Mouse (Mus musculus) liver, embryonic 12.5 days (tissue): ENCODE results near the gene Gm28048. TPM values are rescaled to one million over a fixed set of nuclear protein-coding genes. Genes with fewer than 3 reads are reported as not detected.

Source experiments
- ATAC-seq: fragments of 200-750 bp; cut with Nextera tagmentation; 2 replicates; pipeline ENCODE4 v1.8.0; 2017; ENCODE audit warnings: moderate number of reproducible peaks, mild to moderate bottlenecking, moderate library complexity
- H3K27ac ChIP-seq: fragments of 300-500 bp; sonication (generic); 2 replicates; pipeline ENCODE4 v1.5.1; 2016; ENCODE audit warnings: mild to moderate bottlenecking
- H3K27me3 ChIP-seq: fragments of 300-500 bp; sonication (generic); replicated peaks from 2 replicates; pipeline ENCODE4 v1.6.1; 2016; ENCODE audit warnings: mild to moderate bottlenecking, moderate library complexity
- H3K36me3 ChIP-seq: fragments of 300-500 bp; sonication (generic); 2 replicates; pipeline ENCODE4 v1.6.1; 2016; ENCODE audit warnings: mild to moderate bottlenecking, moderate library complexity
- H3K4me1 ChIP-seq: fragments of 300-500 bp; sonication (generic); 2 replicates; pipeline ENCODE4 v1.6.1; 2016
- H3K4me2 ChIP-seq: fragments of 300-500 bp; sonication (generic); 2 replicates; pipeline ENCODE4 v1.6.1; 2016; ENCODE audit warnings: mild to moderate bottlenecking, moderate library complexity
- H3K4me3 ChIP-seq: fragments of 300-500 bp; sonication (generic); 2 replicates; pipeline ENCODE4 v1.5.1; 2016; ENCODE audit warnings: mild to moderate bottlenecking, moderate library complexity
- H3K9ac ChIP-seq: fragments of 300-500 bp; sonication (generic); 2 replicates; pipeline ENCODE4 v1.6.1; 2016; ENCODE audit warnings: mild to moderate bottlenecking, moderate library complexity
- H3K9me3 ChIP-seq: fragments of 300-500 bp; sonication (generic); replicated peaks from 2 replicates; pipeline ENCODE4 v1.6.1; 2016; ENCODE audit warnings: mild to moderate bottlenecking, moderate library complexity
- WGBS: fragments of 180-500 bp; shearing (Covaris S2); methylation state at CpG from one replicate; pipeline ENCODE4 v1.1.7; 2016; ENCODE audit not compliant: insufficient replicate concordance; 5-methylcytosine and 5-hydroxymethylcytosine counted together
- polyA plus RNA-seq: library from polyadenylated mRNA; unstranded; fragments of >200 nt; fragmentation: Nextera tagmentation; extraction: Ambion mirVana; gene quantifications from 2 replicates; pipeline ENCODE4 v1.2.1, GENCODE M21; 2016

Gm28048 gene
- polyA plus RNA-seq, 1 experiment from 2014 or later, result 10.2 TPM

DNA sequence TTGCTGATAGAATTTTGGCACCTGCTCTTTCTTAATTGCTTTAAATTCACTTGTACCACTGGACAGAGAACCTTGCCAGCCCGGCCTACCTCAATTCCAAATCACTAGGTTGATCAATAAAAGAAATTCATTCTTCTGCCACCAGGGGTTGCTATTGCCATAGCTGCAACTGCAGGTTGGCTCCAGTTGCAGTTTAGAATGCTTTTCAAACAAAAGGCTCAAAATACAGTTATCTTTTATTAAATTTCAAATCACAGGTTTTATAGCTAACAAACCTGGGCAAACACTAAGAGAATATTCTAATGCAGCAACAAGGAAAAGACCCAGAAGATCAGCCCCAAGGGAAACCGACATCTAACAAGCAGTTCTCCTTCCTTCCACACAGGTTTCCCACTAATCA is 5.5 kb upstream of the Gm28048 start:
- Histone ChIP-seq H3K9me3 (no peaks in the 10 kb centered on the region), H3K27me3 (no peaks in the 10 kb centered on the region), H3K27ac (no peak overlapping the region), H3K4me1 (peaks cover 28% of the 10 kb centered on the region), H3K4me3 (no peak overlapping the region), H3K36me3 (peaks cover 5% of the 10 kb centered on the region; the same call in 1 of the 2 replicates), H3K9ac (no peak overlapping the region), H3K4me2 (no peak overlapping the region)
- 51% methylated on average over 2 of the region's 2 CpGs for WGBS
- no peak for ATAC-seq

DNA sequence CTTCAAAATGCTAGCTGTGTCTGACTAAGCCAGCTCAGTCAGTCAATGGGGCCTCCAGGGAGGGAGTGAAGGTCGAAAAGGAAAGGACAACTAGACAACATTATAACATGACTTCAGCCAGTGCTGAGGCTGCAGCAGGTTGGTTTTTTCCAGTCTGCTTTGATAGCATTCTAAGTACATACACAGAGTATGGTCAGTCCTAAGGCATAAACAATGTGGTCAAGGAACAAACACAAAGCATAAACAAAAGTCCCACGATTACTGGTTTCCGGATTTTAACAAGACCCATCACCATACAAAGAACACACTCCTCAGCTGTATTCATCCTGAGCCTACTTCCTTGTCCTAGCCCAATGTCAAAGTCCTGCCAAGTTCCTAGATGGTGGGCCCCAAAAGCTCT is 3.6 kb upstream of the Gm28048 start:
- H3K9me3 ChIP-seq, result no peaks in the 10 kb centered on the region
- H3K4me2 ChIP-seq, result no peak overlapping the region
- H3K4me3 ChIP-seq, result no peak overlapping the region
- no peak overlapping the region for H3K9ac ChIP-seq
- no peaks in the 10 kb centered on the region for H3K36me3 ChIP-seq
- no peak overlapping the region for H3K27ac ChIP-seq
- H3K4me1 ChIP-seq, result peaks cover 26% of the 10 kb centered on the region
- no peaks in the 10 kb centered on the region for H3K27me3 ChIP-seq
- ATAC-seq, result no peak
- WGBS, result 59% methylated on average over 3 of the region's 3 CpGs

- H3K9me3 ChIP-seq, result no peaks in the 10 kb centered on the region
- no peak for ATAC-seq
- no peak overlapping the region for H3K9ac ChIP-seq
- H3K36me3 ChIP-seq, result peaks cover 21% of the 10 kb centered on the region
- H3K4me3 ChIP-seq, result peak overlapping the region; percentile 77; the same call in 1 of the 2 replicates
- H3K27ac ChIP-seq, result peak overlapping the region; percentile 4; the same call in 1 of the 2 replicates
- 68% methylated on average over 6 of the region's 6 CpGs for WGBS
- H3K4me1 ChIP-seq, result peaks cover 34% of the 10 kb centered on the region
- H3K27me3 ChIP-seq, result no peaks in the 10 kb centered on the region
- peak overlapping the region; percentile 84 for H3K4me2 ChIP-seq
Observed at GRCm38 (mm10) chr11:22982846-22983245, 956 bp upstream of the Gm28048 start.

DNA sequence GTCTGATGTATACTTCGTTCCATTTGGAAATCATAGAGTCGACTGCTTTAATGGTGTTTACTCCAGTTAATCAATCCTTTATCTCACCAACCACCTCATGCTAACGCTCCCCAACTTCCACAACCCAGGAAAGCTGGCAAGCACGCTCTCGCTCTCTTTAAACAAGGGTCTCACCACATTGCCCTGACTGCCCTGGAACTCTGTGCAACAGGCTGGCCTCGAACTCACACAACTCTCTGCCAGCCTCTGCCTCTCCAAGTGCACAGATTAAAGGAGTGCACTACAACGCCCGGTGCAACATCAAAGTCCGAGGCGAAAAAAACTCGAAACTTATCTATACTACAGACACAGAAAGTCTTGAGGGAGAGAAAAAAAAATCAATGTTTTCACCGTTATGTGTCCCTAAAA is 343 bp downstream of the Gm28048 start:
- Histone ChIP-seq H3K4me3 (peak overlapping the region; percentile 77), H3K27me3 (no peaks in the 10 kb centered on the region), H3K36me3 (peaks cover 34% of the 10 kb centered on the region), H3K27ac (peak overlapping the region; percentile 98), H3K4me2 (peak overlapping the region; percentile 84), H3K4me1 (peaks cover 44% of the 10 kb centered on the region), H3K9me3 (no peaks in the 10 kb centered on the region), H3K9ac (peak overlapping the region; percentile 80)
- peak; percentile 23 for ATAC-seq
- 2% methylated on average over 12 of the region's 12 CpGs for WGBS

- WGBS, result 19% methylated on average over 4 of the region's 4 CpGs
- no peak for ATAC-seq
Observed at GRCm38 (mm10) chr11:22981041-22981440, 849 bp downstream of the Gm28048 start.

GRCm38 (mm10) chr11:22979221-22979620 is 2.7 kb downstream of the Gm28048 start:
- Histone ChIP-seq H3K27ac (no peak overlapping the region), H3K4me1 (peaks cover 51% of the 10 kb centered on the region), H3K4me3 (no peak overlapping the region), H3K9ac (no peak overlapping the region), H3K36me3 (peaks cover 46% of the 10 kb centered on the region), H3K27me3 (no peaks in the 10 kb centered on the region), H3K9me3 (no peaks in the 10 kb centered on the region), H3K4me2 (no peak overlapping the region)
- 68% methylated on average over 1 of the region's 1 CpGs for WGBS
- no peak for ATAC-seq

More at GRCm38 (mm10) chr11:22981041-22981440, 849 bp downstream of the Gm28048 start:
- peaks cover 39% of the 10 kb centered on the region for H3K36me3 ChIP-seq
- no peaks in the 10 kb centered on the region for H3K9me3 ChIP-seq
- peak overlapping the region; percentile 98 for H3K27ac ChIP-seq
- peaks cover 46% of the 10 kb centered on the region for H3K4me1 ChIP-seq
- H3K4me2 ChIP-seq, result peak overlapping the region; percentile 84
- peak overlapping the region; percentile 80 for H3K9ac ChIP-seq
- no peaks in the 10 kb centered on the region for H3K27me3 ChIP-seq
- H3K4me3 ChIP-seq, result peak overlapping the region; percentile 77

DNA sequence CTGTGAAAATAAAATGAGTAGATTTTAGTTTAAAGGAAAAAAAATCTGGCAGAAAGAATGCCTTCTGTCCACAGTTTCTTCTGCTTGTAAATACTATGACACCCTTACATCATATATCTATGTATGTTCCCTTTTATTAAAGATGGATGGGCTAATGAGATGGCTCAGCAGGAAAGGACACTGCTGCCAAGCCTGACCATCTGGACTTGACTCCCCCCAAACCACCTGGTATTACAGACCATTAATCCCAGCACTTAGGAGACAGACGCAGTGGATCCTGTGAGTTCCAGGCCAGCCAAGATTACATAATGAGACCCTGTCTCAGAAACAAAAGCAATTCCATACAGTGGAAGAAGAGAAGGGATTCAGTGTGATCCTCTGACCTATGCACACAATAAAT is 3.2 kb downstream of the Gm28048 start:
- no peak for ATAC-seq
- Histone ChIP-seq H3K36me3 (peaks cover 51% of the 10 kb centered on the region), H3K9ac (no peak overlapping the region), H3K27ac (no peak overlapping the region), H3K9me3 (no peaks in the 10 kb centered on the region), H3K27me3 (no peaks in the 10 kb centered on the region), H3K4me1 (peaks cover 51% of the 10 kb centered on the region), H3K4me2 (no peak overlapping the region), H3K4me3 (no peak overlapping the region)
- 74% methylated on average over 1 of the region's 1 CpGs for WGBS

GRCm38 (mm10) chr11:22978215-22978614 is 3.7 kb downstream of the Gm28048 start:
- H3K27me3 ChIP-seq, result no peaks in the 10 kb centered on the region
- H3K36me3 ChIP-seq, result peaks cover 55% of the 10 kb centered on the region
- H3K4me3 ChIP-seq, result no peak overlapping the region
- ATAC-seq, result no peak
- peaks cover 49% of the 10 kb centered on the region for H3K4me1 ChIP-seq
- H3K9me3 ChIP-seq, result no peaks in the 10 kb centered on the region
- H3K4me2 ChIP-seq, result no peak overlapping the region; the same call in 1 of the 2 replicates
- H3K9ac ChIP-seq, result no peak overlapping the region
- WGBS, result 80% methylated on average over 3 of the region's 3 CpGs
- H3K27ac ChIP-seq, result no peak overlapping the region

GRCm38 (mm10) chr11:22973599-22973998 is 8.3 kb downstream of the Gm28048 start:
- H3K4me2 ChIP-seq, result peak overlapping the region; percentile 77
- WGBS, result 49% methylated on average over 14 of the region's 14 CpGs

DNA sequence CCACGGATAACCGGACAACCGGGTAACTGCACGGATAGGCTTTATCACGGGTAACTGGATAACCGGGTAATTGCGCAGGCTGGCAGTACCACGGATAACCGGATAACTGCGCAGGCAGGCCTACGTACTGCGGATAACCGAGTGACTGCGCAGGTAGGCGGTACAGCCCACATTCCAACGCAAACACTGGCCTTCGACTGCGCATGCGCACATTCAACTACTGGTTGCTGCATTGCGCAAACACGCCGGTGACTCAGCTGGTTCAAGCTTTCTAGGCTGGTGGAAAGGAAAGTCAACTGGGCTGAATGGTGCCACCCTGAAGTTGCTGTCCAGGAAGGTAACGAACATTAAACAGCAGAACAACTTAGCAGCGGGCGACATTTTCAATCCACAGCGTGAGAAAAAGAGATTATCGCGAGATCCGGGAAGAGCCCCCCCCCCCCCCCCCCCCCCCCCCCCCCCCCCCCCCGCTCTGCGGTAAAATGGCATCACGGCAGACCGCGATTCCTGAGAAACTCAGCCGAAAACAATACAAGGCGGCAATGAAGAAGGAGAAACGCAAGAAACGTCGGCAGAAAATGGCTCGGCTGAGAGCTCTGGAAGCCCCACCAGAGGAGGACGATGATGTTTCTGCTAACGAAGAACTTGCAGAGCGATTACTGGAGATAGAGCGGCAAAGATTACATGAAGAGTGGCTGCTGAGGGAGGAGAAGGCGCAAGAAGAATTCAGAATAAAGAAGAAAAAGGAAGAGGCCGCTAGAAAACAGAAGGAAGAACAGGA is 9.0 kb downstream of the Gm28048 start:
- Histone ChIP-seq H3K9ac (peak overlapping the region; percentile 68), H3K27me3 (no peaks in the 10 kb centered on the region), H3K9me3 (peaks cover 9% of the 10 kb centered on the region), H3K27ac (peak overlapping the region; percentile 97), H3K4me2 (peak overlapping the region; percentile 77), H3K36me3 (peaks cover 51% of the 10 kb centered on the region), H3K4me1 (peaks cover 27% of the 10 kb centered on the region), H3K4me3 (peak overlapping the region; percentile 59)
- 53% methylated on average over 45 of the region's 46 CpGs for WGBS
- peak; percentile 61 for ATAC-seq

More at GRCm38 (mm10) chr11:22973599-22973998, 8.3 kb downstream of the Gm28048 start:
- peak overlapping the region; percentile 59 for H3K4me3 ChIP-seq
- H3K4me1 ChIP-seq, result peaks cover 31% of the 10 kb centered on the region
- no peak for ATAC-seq
- peak overlapping the region; percentile 79 for H3K27ac ChIP-seq
- H3K9me3 ChIP-seq, result peaks cover 9% of the 10 kb centered on the region
- H3K27me3 ChIP-seq, result no peaks in the 10 kb centered on the region
- H3K9ac ChIP-seq, result peak overlapping the region; percentile 68
- H3K36me3 ChIP-seq, result peaks cover 57% of the 10 kb centered on the region

DNA sequence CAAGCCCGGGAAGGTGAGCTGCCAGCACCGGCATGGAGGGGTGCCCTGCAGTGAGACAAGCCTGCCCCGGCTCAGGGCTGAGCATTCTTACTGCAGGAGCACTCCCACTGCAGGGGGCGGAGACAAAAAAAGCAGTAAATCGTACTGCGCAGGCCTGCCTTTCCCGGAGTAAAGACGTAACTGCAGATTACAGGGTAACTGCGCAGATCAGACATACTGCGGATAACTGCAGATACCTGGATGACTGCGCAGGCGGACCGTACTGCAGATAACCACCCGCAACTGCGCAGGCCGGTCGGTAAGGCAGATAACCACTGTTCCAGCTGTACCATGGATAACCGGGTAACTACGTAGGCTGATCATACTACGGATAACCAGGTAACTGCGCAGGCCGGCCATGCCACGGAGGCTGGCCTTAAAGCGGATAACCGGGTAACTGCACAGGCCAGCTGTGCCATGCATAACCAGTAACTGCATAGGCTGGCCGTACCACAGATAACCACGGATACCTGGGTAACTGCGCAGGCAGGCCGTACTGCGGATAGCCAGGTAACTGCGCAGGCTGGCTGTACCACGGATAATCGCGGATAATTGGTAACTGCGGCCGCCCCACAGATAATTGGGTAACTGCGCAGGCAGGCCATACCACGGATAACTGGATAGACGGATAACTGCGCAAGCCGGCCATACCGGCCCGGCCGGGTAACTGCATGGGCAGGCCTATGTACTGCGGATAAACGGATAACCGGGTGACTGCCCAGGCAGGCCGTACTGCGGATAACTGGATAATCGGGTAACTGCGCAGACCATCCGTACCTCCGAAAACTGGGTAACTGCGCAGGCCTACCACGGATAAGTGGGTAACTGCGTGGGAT is 9.8 kb downstream of the Gm28048 start, which contains the start of gene Zrsr1:
TSS of gene Zrsr1 (plus strand) at position 171 of the 875 bp plus-strand sequence.
- peaks cover 47% of the 10 kb centered on the region for H3K36me3 ChIP-seq
- H3K27ac ChIP-seq, result peak within 1 kb of the TSS; percentile 97
- H3K9ac ChIP-seq, result peak within 1 kb of the TSS; percentile 68
- 49% methylated on average over 56 of the region's 56 CpGs for WGBS
- peaks cover 20% of the 10 kb centered on the region for H3K4me1 ChIP-seq
- H3K4me3 ChIP-seq, result peak within 1 kb of the TSS; percentile 59
- no peaks in the 10 kb centered on the region for H3K27me3 ChIP-seq
- H3K4me2 ChIP-seq, result peak within 1 kb of the TSS; percentile 77
- ATAC-seq, result peak; percentile 90
- peaks cover 13% of the 10 kb centered on the region for H3K9me3 ChIP-seq
